Mouse (Mus musculus) spleen, adult 2 months (tissue): ENCODE data around the gene Cabp7. TPM values are rescaled to one million over a fixed set of nuclear protein-coding genes. Genes with fewer than 3 reads are reported as not detected.
"Not testable (repeated sequence)": the region's sequence is repeated elsewhere in the genome, so short reads cannot be mapped to it uniquely, and the experiment has no call there.

ENCODE experiments used
- DNase-seq, 2 experiments: peaks; one replicate each; pipeline versions ENCODE4 v3.0.0 to v3.0.0-alpha.2; 2012 to 2021; ENCODE audit warnings: low spot score in 2 of 2, low read depth in 1 of 2
- H3K27ac ChIP-seq: fragments of 200-500 bp; 2 replicates; pipeline ENCODE4 v1.5.1; 2012; ENCODE audit warnings: low read length, inconsistent platforms; ENCODE audit not compliant: insufficient read depth
- H3K27me3 ChIP-seq: fragments of 200-500 bp; 2 replicates; pipeline ENCODE4 v1.6.1; 2012; ENCODE audit warnings: mild to moderate bottlenecking, moderate library complexity, low read length, inconsistent platforms; ENCODE audit not compliant: control insufficient read depth, insufficient read depth
- H3K36me3 ChIP-seq: fragments of 200-500 bp; 2 replicates; pipeline ENCODE4 v1.6.1; 2012; ENCODE audit warnings: mild to moderate bottlenecking, low read length, inconsistent platforms; ENCODE audit not compliant: control insufficient read depth, insufficient read depth
- H3K4me1 ChIP-seq: fragments of 200-500 bp; 2 replicates; pipeline ENCODE4 v1.6.1; 2011; ENCODE audit warnings: inconsistent platforms; ENCODE audit not compliant: control insufficient read depth, insufficient read depth, insufficient read length
- H3K4me3 ChIP-seq: fragments of 200-500 bp; 2 replicates; pipeline ENCODE4 v1.5.1; 2011; ENCODE audit warnings: mild to moderate bottlenecking, inconsistent platforms; ENCODE audit not compliant: insufficient read depth, insufficient read length; ENCODE audit errors: extremely low read depth
- CTCF ChIP-seq: fragments of 200-500 bp; IDR thresholded peaks from 2 replicates; pipeline ENCODE4 v1.5.1; 2011; ENCODE audit warnings: mild to moderate bottlenecking, inconsistent platforms; ENCODE audit not compliant: insufficient read depth, insufficient read length, insufficient replicate concordance; ENCODE audit errors: extremely low read depth
- POLR2A ChIP-seq: fragments of 200-500 bp; IDR thresholded peaks from 2 replicates; pipeline ENCODE4 v1.6.1; 2011; ENCODE audit warnings: low read depth, low read length, inconsistent platforms
- WGBS: fragments of 180-500 bp; shearing (Covaris S2); methylation state at CpG from one replicate; pipeline ENCODE4 v1.1.7; 2018; 5-methylcytosine and 5-hydroxymethylcytosine counted together
- polyA plus RNA-seq: library from polyadenylated mRNA; depleted of rRNA; stranded (reverse); fragments of >200 nt; gene quantifications from 2 replicates; pipeline ENCODE4 v1.2.3, GENCODE M21; 2012

Gene Cabp7
- polyA plus RNA-seq, 1 experiment: not detected

- no peaks in the 10 kb centered on the region for H3K27me3 ChIP-seq
- peaks cover 5% of the 10 kb centered on the region; the same call in 1 of the 2 replicates for H3K4me1 ChIP-seq
- H3K4me3 ChIP-seq: no peak overlapping the region
- H3K27ac ChIP-seq: no peak overlapping the region
- no peak for DNase-seq
- no peak for TF ChIP-seq CTCF
- TF ChIP-seq POLR2A: no peak
- no peaks in the 10 kb centered on the region for H3K36me3 ChIP-seq
These were observed 33.8 kb downstream of the Cabp7 start for GRCm38 (mm10) chr11:4712822-4713221.

GRCm38 (mm10) chr11:4710188-4710587, 36.4 kb downstream of the Cabp7 start:
- not testable (repeated sequence) for DNase-seq, H3K27ac ChIP-seq, H3K4me3 ChIP-seq, H3K4me1 ChIP-seq, H3K36me3 ChIP-seq, H3K27me3 ChIP-seq
- WGBS: 89% methylated on average over 4 of the region's 4 CpGs

GRCm38 (mm10) chr11:4705178-4705577, 41.4 kb downstream of the Cabp7 start:
- peaks cover 9% of the 10 kb centered on the region for H3K36me3 ChIP-seq
- TF ChIP-seq POLR2A: no peak
- no peak for TF ChIP-seq CTCF
- H3K4me1 ChIP-seq: peaks cover 5% of the 10 kb centered on the region; the same call in 1 of the 2 replicates
- no peak for DNase-seq
- WGBS: 14% methylated on average over 4 of the region's 4 CpGs
- peak overlapping the region; percentile 76 for H3K27ac ChIP-seq
- H3K4me3 ChIP-seq: peak overlapping the region; percentile 95
- no peaks in the 10 kb centered on the region for H3K27me3 ChIP-seq

DNA sequence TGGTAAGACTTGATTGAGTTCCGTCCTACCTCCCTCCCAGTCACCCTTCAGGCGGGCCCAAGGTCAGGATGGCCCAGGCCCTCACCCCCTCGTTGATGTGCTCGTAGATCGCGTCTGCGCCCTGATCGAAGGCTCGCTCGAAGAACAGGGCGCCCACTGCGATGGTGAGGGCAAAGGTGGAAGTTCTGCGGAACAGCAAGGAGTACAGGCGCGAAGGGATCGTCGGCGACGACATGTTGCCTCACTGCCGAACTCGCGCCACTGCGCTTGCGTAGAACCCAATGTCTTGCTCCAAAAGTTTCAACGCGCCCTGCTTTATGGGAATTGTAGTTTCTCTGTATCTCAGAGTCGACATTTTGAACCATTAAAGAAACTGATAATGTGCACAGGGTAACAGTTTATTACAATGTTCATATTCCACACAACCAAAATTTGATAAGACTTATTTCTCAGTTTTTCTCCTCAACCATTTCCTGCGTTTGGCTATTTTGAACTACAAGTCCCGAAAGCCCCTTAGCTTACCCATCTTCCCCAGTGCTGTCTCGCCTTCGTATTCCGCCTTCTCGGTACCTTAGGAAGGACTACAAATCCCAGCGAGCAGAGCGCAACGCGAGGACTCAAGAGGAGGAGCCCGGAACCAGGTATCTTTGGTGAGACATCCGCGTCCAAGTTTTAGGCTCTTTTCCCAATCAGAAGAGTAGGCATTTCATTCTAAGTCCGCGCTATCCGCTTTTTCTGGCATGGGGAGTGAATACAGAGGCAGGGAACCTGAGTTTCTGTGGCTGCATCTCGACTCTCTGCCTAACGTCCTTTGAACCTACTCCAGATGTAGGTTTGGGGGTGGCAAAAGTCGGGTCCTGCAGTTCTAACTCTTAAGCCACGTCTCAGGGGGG, 42.3 kb downstream of the Cabp7 start, which contains the start of the genes Uqcr10 and Zmat5:
Gene Uqcr10, minus strand, starts transcription at position 271 of the 893 bp plus-strand sequence.
Gene Zmat5, plus strand, starts transcription at position 607 of the 893 bp plus-strand sequence.
- WGBS: under 1% methylated on average over 47 of the region's 47 CpGs
- DNase-seq: peak; percentile 89 to 92
- Histone ChIP-seq H3K27me3 (no peaks in the 10 kb centered on the region), H3K4me1 (peaks cover 5% of the 10 kb centered on the region; the same call in 1 of the 2 replicates), H3K27ac (peak within 1 kb of the TSS; percentile 78), H3K4me3 (peak within 1 kb of the TSS; percentile 96), H3K36me3 (peaks cover 9% of the 10 kb centered on the region)
- TF ChIP-seq POLR2A (peak; percentile 97), CTCF (no peak)

DNA sequence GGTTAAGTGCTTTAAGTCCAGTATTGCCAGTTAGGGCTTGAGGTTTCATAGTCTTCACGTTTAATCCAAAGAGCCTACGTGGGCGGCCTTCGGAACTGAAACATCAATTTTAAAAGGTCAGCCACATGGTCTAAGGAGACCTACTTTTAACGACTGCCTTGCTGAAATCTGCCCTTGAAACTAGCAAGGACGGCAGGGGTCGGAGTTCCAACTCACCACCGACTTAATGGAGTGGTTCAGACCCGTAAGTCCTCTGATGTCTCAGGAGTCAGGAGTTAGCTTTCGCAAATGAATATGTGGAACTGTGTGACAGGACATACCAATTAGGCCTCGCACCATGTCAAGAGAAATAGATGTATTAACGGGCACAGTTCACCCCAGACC, 42.9 kb downstream of the Cabp7 start:
- DNase-seq: no peak
- Histone ChIP-seq H3K27ac (peak overlapping the region; percentile 78), H3K4me1 (peaks cover 5% of the 10 kb centered on the region; the same call in 1 of the 2 replicates), H3K4me3 (peak overlapping the region; percentile 96), H3K36me3 (peaks cover 9% of the 10 kb centered on the region), H3K27me3 (no peaks in the 10 kb centered on the region)
- no peak for TF ChIP-seq POLR2A
- TF ChIP-seq CTCF: no peak
- WGBS: 3% methylated on average over 12 of the region's 12 CpGs

DNA sequence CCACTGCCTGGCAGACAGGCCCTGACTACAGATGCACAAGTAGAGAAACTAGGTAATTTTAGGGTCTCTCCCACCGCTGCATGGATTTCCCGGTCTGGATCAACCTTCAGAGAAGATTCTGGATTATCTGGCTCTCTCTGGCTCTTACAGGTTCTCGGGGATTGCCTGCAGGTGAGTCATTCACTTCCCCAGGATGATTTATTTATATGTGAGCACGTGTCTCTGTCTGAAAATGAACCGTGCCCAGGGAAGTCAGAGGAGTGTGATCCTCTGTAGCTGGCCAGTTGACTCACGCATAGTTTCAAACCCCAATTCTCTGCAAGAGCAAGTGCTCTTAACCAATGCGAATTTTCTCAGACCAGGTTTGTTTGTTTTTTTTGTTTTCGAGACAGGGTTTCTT, 45.9 kb downstream of the Cabp7 start:
- no peak for TF ChIP-seq CTCF
- TF ChIP-seq POLR2A: no peak
- no peak for DNase-seq
- no peaks in the 10 kb centered on the region for H3K27me3 ChIP-seq
- H3K36me3 ChIP-seq: peaks cover 9% of the 10 kb centered on the region
- peaks cover 5% of the 10 kb centered on the region; the same call in 1 of the 2 replicates for H3K4me1 ChIP-seq
- H3K4me3 ChIP-seq: no peak overlapping the region
- no peak overlapping the region for H3K27ac ChIP-seq
- 93% methylated on average over 8 of the region's 8 CpGs for WGBS
